In the genomic region with DNA sequence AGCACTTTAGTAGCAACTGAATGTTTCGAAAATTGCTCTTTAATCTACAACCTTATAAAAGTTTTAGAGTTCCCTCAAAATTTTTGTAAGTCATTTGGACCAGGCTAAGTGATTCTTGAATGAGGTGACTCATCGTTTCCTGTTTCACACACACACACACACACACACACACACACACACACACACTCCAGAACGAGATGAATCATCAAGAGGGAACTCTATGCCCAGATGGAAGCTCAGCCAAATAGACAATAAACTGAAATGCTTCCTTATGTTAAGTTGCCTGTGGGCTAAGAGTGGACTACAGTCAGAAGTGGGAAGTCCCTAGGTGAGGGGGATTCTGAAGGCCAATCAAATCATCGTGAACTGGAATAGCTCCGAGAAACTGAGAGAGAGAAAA, we compare ENCODE assay signal across 12 mouse cellular contexts.
DNase-seq lines count a peak whose midpoint lies in the region; ATAC-seq and TF ChIP-seq lines count a peak whose summit lies in the region.
"Had no signal": no experiment of that assay in that cellular context is flagged by ENCODE, and none has a peak within 500 bp of the region (broad histone marks: within the 10 kb centered on the region; RNA-seq: fewer than 3 reads in every experiment).

No protein-coding gene starts in this region.

- ATAC-seq in limb, embryonic 14.5 days (ENCODE audit: low FRiP score, low read depth), result no peak
- ATAC-seq in heart, embryonic 12.5 days (ENCODE audit: insufficient number of reproducible peaks, low FRiP score), result no peak

- no peaks in the 10 kb centered on the region for H3K9me3 ChIP-seq in limb, embryonic 14.5 days (ENCODE audit: control insufficient read depth, low read length)
- H3K9me3 ChIP-seq in limb, embryonic 10.5 days (replicated peaks), result no peaks in the 10 kb centered on the region
- no peaks in the 10 kb centered on the region for H3K9me3 ChIP-seq in heart, embryonic 12.5 days (replicated peaks)
- H3K9me3 ChIP-seq: limb, embryonic 13.5 days; megakaryocyte, embryonic 14.5 days had no signal

- peak; percentile 23 for DNase-seq in limb, embryonic 14.5 days (ENCODE audit: low spot score)
- DNase-seq in limb, embryonic 10.5 days (ENCODE audit: low spot score), result no peak
- peak; percentile 59 for DNase-seq in adrenal gland, adult 2 months
- peak; percentile 9 to 32 for DNase-seq in layer of hippocampus, adult 18-20 months (ENCODE audit: low spot score in 2 of 2)
- peak; percentile 29 to 49 for DNase-seq in right cerebral cortex, postnatal 36 days (ENCODE audit: low spot score in 2 of 2)
- no peak for DNase-seq in cerebellum, adult 2 months
- DNase-seq in heart, postnatal 36 days, result no peak
- DNase-seq: embryo, embryonic 11 days; kidney, adult 9 months had no signal

- intact Hi-C loops in heart, postnatal 36 days (cut with DNase I), result no loop called here

- TF ChIP-seq POLR2A in limb, embryonic 14.5 days (IDR thresholded peaks at IDR 0.05; ENCODE audit: borderline replicate concordance, extremely low read depth, insufficient read depth, insufficient read length), result no peak
- TF ChIP-seq POLR2A in cerebellum, adult 2 months (IDR thresholded peaks at IDR 0.05; ENCODE audit: borderline replicate concordance, insufficient read depth, low read length), result no peak

- H3K4me1 ChIP-seq in limb, embryonic 14.5 days (ENCODE audit: control insufficient read depth, insufficient read depth, low read length), result no peaks in the 10 kb centered on the region
- H3K4me1 ChIP-seq in limb, embryonic 10.5 days, result no peaks in the 10 kb centered on the region
- H3K4me1 ChIP-seq in cerebellum, adult 2 months (ENCODE audit: control insufficient read depth, insufficient read depth, low read length), result no peaks in the 10 kb centered on the region
- no peaks in the 10 kb centered on the region for H3K4me1 ChIP-seq in heart, embryonic 12.5 days (replicated peaks)
- H3K4me1 ChIP-seq: limb, embryonic 13.5 days; megakaryocyte, embryonic 14.5 days had no signal

- no peaks in the 10 kb centered on the region for H3K36me3 ChIP-seq in limb, embryonic 14.5 days (ENCODE audit: control insufficient read depth, insufficient read depth, low read length)
- H3K36me3 ChIP-seq in limb, embryonic 10.5 days, result no peaks in the 10 kb centered on the region
- no peaks in the 10 kb centered on the region for H3K36me3 ChIP-seq in heart, embryonic 12.5 days
- H3K36me3 ChIP-seq: limb, embryonic 13.5 days had no signal

- H3K9ac ChIP-seq in limb, embryonic 14.5 days (ENCODE audit: low read depth, low read length, severe bottlenecking), result no peak overlapping the region
- H3K9ac ChIP-seq in heart, embryonic 12.5 days, result no peak overlapping the region
- H3K9ac ChIP-seq: limb, embryonic 13.5 days had no signal

- no peak for TF ChIP-seq CTCF in cerebellum, adult 2 months (IDR thresholded peaks at IDR 0.05; ENCODE audit: borderline replicate concordance, insufficient read depth, low read depth, low read length)

- no peak overlapping the region for H3K4me2 ChIP-seq in limb, embryonic 14.5 days (replicated peaks; ENCODE audit: low read depth, low read length, severe bottlenecking)
- H3K4me2 ChIP-seq in heart, embryonic 12.5 days, result no peak overlapping the region
- H3K4me2 ChIP-seq: limb, embryonic 13.5 days had no signal

- no peaks in the 10 kb centered on the region for H3K27me3 ChIP-seq in limb, embryonic 14.5 days (ENCODE audit: control insufficient read depth, insufficient read depth, low read length)
- no peaks in the 10 kb centered on the region for H3K27me3 ChIP-seq in limb, embryonic 10.5 days (ENCODE audit: low read depth, poor library complexity, severe bottlenecking)
- H3K27me3 ChIP-seq in cerebellum, adult 2 months (ENCODE audit: control insufficient read depth, insufficient read depth, low read length), result no peaks in the 10 kb centered on the region; the same call in 1 of the 2 replicates
- no peaks in the 10 kb centered on the region for H3K27me3 ChIP-seq in heart, embryonic 12.5 days (replicated peaks)
- H3K27me3 ChIP-seq: limb, embryonic 13.5 days; megakaryocyte, embryonic 14.5 days had no signal

- no peak overlapping the region for H3K27ac ChIP-seq in limb, embryonic 14.5 days (replicated peaks; ENCODE audit: low read depth, low read length)
- H3K27ac ChIP-seq in limb, embryonic 10.5 days, result no peak overlapping the region
- H3K27ac ChIP-seq in cerebellum, adult 2 months (ENCODE audit: insufficient read depth, low read length), result no peak overlapping the region
- no peak overlapping the region for H3K27ac ChIP-seq in heart, embryonic 12.5 days (ENCODE audit: poor library complexity, severe bottlenecking)
- H3K27ac ChIP-seq: limb, embryonic 13.5 days had no signal

- WGBS in limb, embryonic 14.5 days, result 51% methylated on average over 5 of the region's 5 CpGs
- whole genome bisulfite sequencing in limb, embryonic 10.5 days, result 84% methylated on average over 5 of the region's 5 CpGs
- 44% methylated on average over 5 of the region's 5 CpGs for WGBS in cerebellum, adult 2 months
- 72% methylated on average over 5 of the region's 5 CpGs for WGBS in heart, embryonic 12.5 days

- H3K4me3 ChIP-seq in limb, embryonic 14.5 days (replicated peaks; ENCODE audit: low read length), result no peak overlapping the region
- no peak overlapping the region for H3K4me3 ChIP-seq in limb, embryonic 10.5 days
- H3K4me3 ChIP-seq in cerebellum, adult 2 months (replicated peaks; ENCODE audit: insufficient read depth, low read depth, low read length), result no peak overlapping the region
- H3K4me3 ChIP-seq in heart, embryonic 12.5 days, result no peak overlapping the region
- H3K4me3 ChIP-seq: limb, embryonic 13.5 days; megakaryocyte, embryonic 14.5 days had no signal

Comparison
In these comparisons a context has a peak if more than half of its experiments do, and no peak if none do; other contexts are left out.
1. DNase-seq: peak in limb, embryonic 14.5 days (single experiment), adrenal gland, adult 2 months (single experiment), layer of hippocampus, adult 18-20 months (2 of 2) and right cerebral cortex, postnatal 36 days (2 of 2); none in limb, embryonic 10.5 days (single experiment), cerebellum, adult 2 months (0 of 2) and heart, postnatal 36 days (0 of 2).